Mouse (Mus musculus) ES-CJ7 (cell line): ENCODE data around the gene Psen2.

Source experiments
- DNase-seq: peaks from one replicate; pipeline ENCODE4 v3.0.0; 2011; ENCODE audit warnings: low read depth, low spot score

The Psen2 gene

DNA sequence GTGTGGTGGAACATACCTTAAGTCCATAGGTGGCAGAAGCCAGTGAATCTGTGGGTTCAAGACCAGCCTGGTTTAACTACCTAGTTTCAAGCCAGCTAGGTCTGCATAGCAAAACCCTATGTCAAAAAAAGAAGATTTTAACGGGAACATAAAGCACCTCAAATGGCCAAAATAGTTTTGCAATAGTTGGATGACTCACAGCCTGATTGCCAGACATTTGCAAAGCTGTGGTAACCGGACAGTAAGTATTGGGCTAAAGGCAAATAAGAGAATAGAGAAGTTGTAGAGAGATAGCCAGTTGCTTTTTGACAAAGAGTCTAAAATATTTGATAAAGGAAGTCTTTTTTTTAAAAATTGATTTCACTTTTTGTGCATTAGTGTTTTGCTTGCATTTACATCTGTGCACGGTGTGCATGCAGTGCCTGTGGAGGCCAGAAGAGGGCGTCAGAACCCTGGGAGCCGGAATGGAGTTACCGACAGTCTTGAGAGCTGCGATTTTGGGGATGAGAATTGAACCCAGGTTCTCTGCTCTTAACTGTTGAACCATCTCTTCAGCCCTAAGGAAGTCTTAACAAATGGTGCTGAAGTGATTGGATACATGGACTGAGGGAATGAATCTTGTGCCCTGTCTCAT lies at the start of gene Psen2:
Psen2 (minus strand) TSS at position 75 of the 634 bp plus-strand sequence.
- DNase-seq: peak; percentile 58

DNA sequence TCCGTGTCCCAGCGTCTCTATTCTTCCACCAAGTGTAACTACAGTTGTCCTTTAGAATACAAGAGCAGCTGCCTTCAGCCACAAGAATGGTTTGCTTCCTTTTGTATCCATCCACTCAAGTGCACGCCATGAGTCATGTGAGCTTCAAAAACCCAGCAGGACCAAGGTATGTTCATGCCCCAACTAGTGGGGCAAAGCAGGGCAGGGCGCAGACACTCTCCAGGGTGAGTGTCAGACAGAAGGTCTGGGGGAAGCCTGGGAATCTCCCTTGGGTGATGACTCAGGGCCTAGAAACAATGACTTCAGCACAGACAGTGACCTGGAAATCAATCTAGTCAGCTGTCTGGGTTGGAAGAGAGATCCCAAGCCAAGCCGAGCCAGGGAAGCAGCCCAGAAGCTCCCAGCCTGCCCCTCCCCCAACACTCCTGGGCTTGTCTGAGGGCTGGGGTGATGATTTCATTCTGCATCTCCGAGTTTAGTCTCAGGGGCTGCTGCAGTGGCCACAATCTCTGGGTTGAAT lies 49.6 kb upstream of the Psen2 start:
- DNase-seq: peak; percentile 38

DNA sequence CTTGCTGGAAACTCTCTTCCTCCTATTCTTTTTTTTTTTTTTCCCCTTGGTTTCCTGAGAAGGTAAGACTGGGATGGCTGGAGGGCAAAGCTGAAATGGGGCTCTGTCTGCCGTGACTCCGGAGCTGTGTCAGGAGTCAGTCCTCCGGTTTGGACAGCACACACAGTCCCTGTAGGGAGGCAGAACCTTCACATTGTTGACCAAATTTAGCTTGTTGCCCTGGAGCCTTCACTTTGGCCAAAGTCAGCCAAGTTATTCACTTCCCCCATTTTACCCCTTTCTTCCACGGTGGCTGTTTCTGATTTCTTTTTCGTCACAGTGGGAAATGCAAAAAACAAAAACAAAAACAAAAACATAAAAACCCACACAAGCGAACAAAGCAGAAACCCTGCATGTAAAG lies 49.0 kb upstream of the Psen2 start:
- DNase-seq: no peak

DNA sequence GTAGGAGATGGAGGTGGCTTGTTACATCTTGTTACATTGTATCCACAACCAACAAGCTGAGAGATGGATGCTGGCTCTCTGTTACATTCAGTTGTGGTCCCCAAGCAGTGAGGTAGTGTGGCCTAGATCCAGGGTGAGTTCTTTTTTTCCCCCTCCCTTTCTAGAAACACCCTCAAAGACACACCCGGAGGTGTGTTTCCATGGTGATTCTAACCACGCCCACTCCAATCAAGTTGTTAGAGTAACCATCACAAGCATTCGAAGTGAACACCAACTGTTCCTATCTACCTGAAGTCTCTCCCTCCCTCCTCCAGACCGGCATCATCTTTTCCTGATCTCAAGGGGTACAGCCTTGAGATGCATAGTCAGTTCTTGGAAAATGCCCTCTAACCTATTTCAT lies 45.7 kb upstream of the Psen2 start:
- DNase-seq: no peak

GRCm38 (mm10) chr1:180307661-180308060 lies 44.4 kb upstream of the Psen2 start:
- no peak for DNase-seq

GRCm38 (mm10) chr1:180306889-180307288 lies 43.7 kb upstream of the Psen2 start:
- no peak for DNase-seq

DNA sequence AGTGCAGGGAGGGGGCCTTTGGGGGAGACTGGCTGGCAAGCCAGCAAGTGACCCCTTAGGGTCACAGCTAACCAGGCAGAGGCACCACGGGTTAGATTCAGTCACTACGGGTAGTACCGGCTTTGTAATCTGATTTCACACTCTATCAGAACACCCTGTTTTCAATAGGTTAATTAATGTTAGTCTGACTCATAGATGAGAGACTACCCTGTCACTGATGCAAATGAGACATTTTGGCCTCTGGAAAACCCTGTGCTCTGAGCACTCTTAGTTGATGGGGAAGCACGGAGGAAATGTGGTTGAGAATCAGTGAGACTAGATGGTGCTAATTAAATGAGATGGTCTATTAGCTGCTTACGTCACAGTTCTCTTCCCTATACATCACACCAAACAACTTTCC lies 40.4 kb upstream of the Psen2 start:
- no peak for DNase-seq

DNA sequence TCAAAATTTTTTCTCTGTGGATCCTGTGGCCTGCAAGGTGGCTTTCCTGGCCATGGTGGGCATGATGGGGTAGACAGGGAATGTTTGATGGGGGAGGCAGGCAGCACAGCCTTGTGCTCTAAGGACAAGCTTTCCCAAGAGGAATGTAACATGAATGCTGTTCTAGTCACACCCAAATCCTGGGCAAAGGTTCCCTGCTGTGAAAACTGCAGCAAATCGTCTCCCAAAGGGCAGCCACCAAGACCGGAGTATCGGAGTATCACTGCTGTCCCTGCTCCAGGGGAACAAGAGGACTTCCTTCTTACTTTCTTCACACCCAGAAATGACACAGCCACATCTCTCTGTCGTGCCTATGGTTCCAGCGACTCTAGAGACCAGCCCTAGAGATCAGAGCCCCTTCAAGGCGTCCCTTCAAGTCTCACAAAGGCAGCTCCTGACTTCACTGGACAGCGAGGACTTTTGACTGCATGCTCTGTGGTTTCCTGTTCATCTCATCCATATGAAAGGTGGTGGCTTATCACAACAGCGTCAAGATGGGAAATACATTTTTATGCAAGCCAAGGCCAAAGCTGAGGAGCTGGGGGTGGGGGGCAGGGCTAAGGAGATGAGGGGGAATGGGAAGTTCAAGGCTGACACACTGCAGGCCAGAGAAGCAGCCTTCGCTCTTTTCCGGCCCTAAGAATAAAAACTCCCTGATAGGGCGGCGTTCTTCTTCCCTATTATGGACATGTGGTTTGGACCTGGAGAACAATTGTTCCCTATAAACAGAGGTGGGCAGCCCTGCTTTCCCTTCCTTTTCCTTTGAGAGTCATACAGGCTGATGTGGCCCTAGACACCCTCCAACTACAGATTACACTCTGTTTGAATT lies 39.2 kb upstream of the Psen2 start:
- DNase-seq: peak; percentile 46

- peak; percentile 40 for DNase-seq
Measured at GRCm38 (mm10) chr1:180300997-180301396, 37.8 kb upstream of the Psen2 start.

GRCm38 (mm10) chr1:180300292-180300691 lies 37.1 kb upstream of the Psen2 start:
- DNase-seq: no peak

- no peak for DNase-seq
Measured at GRCm38 (mm10) chr1:180299697-180300096, 36.5 kb upstream of the Psen2 start.

DNA sequence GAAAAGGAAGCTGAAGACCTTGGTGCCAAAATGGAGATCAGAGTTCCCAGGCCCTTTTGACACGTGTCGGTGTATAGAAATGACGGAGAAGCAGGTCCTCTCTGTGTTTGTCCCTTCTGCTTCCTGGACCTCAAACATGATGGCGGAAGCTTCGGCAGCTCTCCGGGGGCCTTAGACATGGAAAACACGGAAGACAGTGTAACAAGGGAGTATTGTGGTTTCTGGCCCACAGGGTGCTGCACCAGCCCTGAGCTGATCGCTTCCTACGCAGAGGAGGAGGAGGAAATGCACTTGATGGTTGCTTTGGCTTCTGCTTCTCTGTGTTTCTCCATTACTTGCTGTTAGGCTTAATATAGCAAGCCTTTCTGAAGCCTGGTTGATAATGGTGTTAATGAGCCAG lies 32.9 kb upstream of the Psen2 start:
- no peak for DNase-seq

DNA sequence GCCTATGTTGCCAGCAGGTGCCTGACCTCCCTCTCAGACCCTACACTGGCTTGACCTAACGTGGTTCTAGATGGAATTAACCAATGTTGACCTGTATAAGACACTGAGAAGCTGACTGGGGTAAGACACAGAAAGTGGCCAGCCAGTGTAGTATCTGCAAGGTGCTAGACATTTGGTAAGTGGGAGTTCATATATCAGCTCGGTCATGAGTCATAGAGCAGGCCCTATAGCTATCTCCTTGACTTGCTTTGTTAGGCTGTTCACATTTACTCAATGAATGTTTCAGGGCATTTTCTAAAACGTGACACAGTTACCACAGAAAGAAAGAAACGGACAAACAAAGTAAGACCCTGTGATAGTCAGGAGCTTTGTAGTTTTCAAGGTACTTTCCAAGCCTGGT lies 27.1 kb upstream of the Psen2 start:
- no peak for DNase-seq

- no peak for DNase-seq
Measured at GRCm38 (mm10) chr1:180289788-180290187, 26.6 kb upstream of the Psen2 start.

GRCm38 (mm10) chr1:180288872-180289468 lies 25.7 kb upstream of the Psen2 start:
- DNase-seq: no peak

DNA sequence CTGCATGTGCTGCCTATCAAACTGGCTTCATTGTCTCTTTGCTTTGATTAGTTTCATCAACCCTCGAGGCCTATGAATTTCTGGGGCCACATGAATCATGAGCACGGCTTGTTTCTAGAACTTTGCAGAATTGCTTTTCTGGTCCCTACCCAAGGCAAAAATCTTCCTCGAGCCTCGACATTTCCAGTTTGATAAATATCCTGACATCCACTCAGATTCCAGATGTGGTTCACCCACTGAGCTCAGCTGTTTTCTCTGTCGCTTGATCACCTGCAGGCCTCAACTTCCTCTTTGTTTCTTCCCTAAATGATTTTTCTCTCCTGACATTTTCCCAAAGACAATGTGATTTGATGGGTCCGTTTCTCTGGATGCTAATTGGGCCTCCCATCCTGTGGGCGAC lies 25.0 kb upstream of the Psen2 start:
- no peak for DNase-seq

GRCm38 (mm10) chr1:180286081-180286831 lies 23.0 kb upstream of the Psen2 start:
- DNase-seq: no peak

- peak; percentile 89 for DNase-seq
Measured at GRCm38 (mm10) chr1:180283813-180284768, 20.9 kb upstream of the Psen2 start.

GRCm38 (mm10) chr1:180282581-180282980 lies 19.3 kb upstream of the Psen2 start:
- DNase-seq: no peak

DNA sequence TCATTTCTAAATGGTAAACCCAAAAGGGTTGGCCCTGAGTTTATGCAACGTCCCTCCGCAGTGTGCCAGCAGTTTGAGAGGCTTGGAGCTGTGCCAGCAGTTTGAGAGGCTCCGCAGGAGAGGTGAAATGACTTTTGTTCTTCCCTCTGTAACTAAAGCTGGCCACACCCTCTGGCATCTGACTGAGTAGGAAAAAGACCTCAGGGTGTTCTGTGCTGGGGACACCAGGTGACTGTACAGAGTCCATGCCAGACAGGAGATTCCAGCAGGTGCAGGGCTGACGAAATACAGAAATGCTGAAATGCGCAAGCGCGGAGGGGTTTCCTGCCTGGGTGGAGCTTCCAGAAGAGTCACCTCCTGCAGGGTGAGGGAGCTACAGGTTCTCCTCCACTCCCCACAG lies 16.4 kb upstream of the Psen2 start:
- peak; percentile 91 for DNase-seq

GRCm38 (mm10) chr1:180277563-180277962 lies 14.3 kb upstream of the Psen2 start:
- DNase-seq: no peak
